Mouse (Mus musculus): ENCODE measurements around the gene Stx1b.

Gene Stx1b

GRCm38 (mm10) chr7:127823236-127824171, 845 bp downstream of the Stx1b start:
- no peak for TF ChIP-seq GATA4 (IDR thresholded peaks at IDR 0.05; ENCODE audit: insufficient replicate concordance, low read length)

GRCm38 (mm10) chr7:127822494-127822893, 1.9 kb downstream of the Stx1b start:
- no peak for TF ChIP-seq GATA4 (IDR thresholded peaks at IDR 0.05; ENCODE audit: insufficient replicate concordance, low read length)

GRCm38 (mm10) chr7:127820836-127821509, 3.4 kb downstream of the Stx1b start:
- no peak for TF ChIP-seq GATA4 (IDR thresholded peaks at IDR 0.05; ENCODE audit: insufficient replicate concordance, low read length)

- no peak for TF ChIP-seq GATA4 (IDR thresholded peaks at IDR 0.05; ENCODE audit: insufficient replicate concordance, low read length)
Measured at GRCm38 (mm10) chr7:127817776-127818175, 6.6 kb downstream of the Stx1b start.

GRCm38 (mm10) chr7:127817053-127817452, 7.3 kb downstream of the Stx1b start:
- no peak for TF ChIP-seq GATA4 (IDR thresholded peaks at IDR 0.05; ENCODE audit: insufficient replicate concordance, low read length)

- no peak; the same call in 1 of the 2 replicates for TF ChIP-seq GATA4 (IDR thresholded peaks at IDR 0.05; ENCODE audit: insufficient replicate concordance, low read length)
Measured at GRCm38 (mm10) chr7:127815954-127816821, 8.2 kb downstream of the Stx1b start.

GRCm38 (mm10) chr7:127815116-127815665, 9.2 kb downstream of the Stx1b start:
- no peak for TF ChIP-seq GATA4 (IDR thresholded peaks at IDR 0.05; ENCODE audit: insufficient replicate concordance, low read length)

GRCm38 (mm10) chr7:127814241-127814921, 10.0 kb downstream of the Stx1b start:
- no peak for TF ChIP-seq GATA4 (IDR thresholded peaks at IDR 0.05; ENCODE audit: insufficient replicate concordance, low read length)

- no peak for TF ChIP-seq GATA4 (IDR thresholded peaks at IDR 0.05; ENCODE audit: insufficient replicate concordance, low read length)
Measured at GRCm38 (mm10) chr7:127813821-127814220, 10.5 kb downstream of the Stx1b start.

- no peak for TF ChIP-seq GATA4 (IDR thresholded peaks at IDR 0.05; ENCODE audit: insufficient replicate concordance, low read length)
Measured at GRCm38 (mm10) chr7:127812292-127812691, 12.1 kb downstream of the Stx1b start.

GRCm38 (mm10) chr7:127811240-127811639, 13.1 kb downstream of the Stx1b start:
- TF ChIP-seq GATA4 (IDR thresholded peaks at IDR 0.05; ENCODE audit: insufficient replicate concordance, low read length) = no peak

- no peak for TF ChIP-seq GATA4 (IDR thresholded peaks at IDR 0.05; ENCODE audit: insufficient replicate concordance, low read length)
Measured at GRCm38 (mm10) chr7:127810650-127811049, 13.7 kb downstream of the Stx1b start.

- no peak for TF ChIP-seq GATA4 (IDR thresholded peaks at IDR 0.05; ENCODE audit: insufficient replicate concordance, low read length)
Measured at GRCm38 (mm10) chr7:127809846-127810245, 14.5 kb downstream of the Stx1b start.

GRCm38 (mm10) chr7:127808821-127809220, 15.5 kb downstream of the Stx1b start:
- no peak for TF ChIP-seq GATA4 (IDR thresholded peaks at IDR 0.05; ENCODE audit: insufficient replicate concordance, low read length)

Data from liver, adult (tissue).